Mouse (Mus musculus) embryonic fibroblast, embryonic 13.5 days (primary cell): ENCODE results near the gene N4bp3.

Experiments
- CTCF ChIP-seq: IDR thresholded peaks from 2 replicates; pipeline ENCODE4 v1.5.1; 2011; ENCODE audit warnings: mild to moderate bottlenecking, control low read depth, low read length, moderate library complexity, borderline replicate concordance; ENCODE audit not compliant: insufficient read depth
- POLR2A ChIP-seq: IDR thresholded peaks from 2 replicates; pipeline ENCODE4 v1.6.1; 2011; ENCODE audit warnings: low read depth, mild to moderate bottlenecking, control low read depth, low read length, moderate library complexity

- TF ChIP-seq POLR2A (no peak), CTCF (no peak)
These were observed 6.3 kb upstream of the N4bp3 start for GRCm38 (mm10) chr11:51656798-51657521.
